Mouse (Mus musculus): ENCODE measurements at regions not wholly inside any gene's neighbourhood (a gene's known extent, or its start where the extent isn't known, plus 50 kb on each side); places are given as distances from the start of the nearest gene placed in this dataset.
"Not testable (repeated sequence)": the region's sequence is repeated elsewhere in the genome, so short reads cannot be mapped to it uniquely, and the experiment has no call there.

- peak; percentile 76 for DNase-seq
Measured at GRCm38 (mm10) chrX:75734628-75735302, 140.2 kb downstream of the Pls3 start.

GRCm38 (mm10) chrX:75733651-75734050, 141.3 kb downstream of the Pls3 start:
- DNase-seq: peak; percentile 89

- DNase-seq: peak; percentile 77
Measured at GRCm38 (mm10) chrX:75729791-75730190, 145.2 kb downstream of the Pls3 start.

- peak; percentile 41 for DNase-seq
Measured at GRCm38 (mm10) chrX:75728507-75728906, 146.5 kb downstream of the Pls3 start.

- not testable (repeated sequence) for DNase-seq
Measured at GRCm38 (mm10) chrX:75723542-75723941, 145.5 kb upstream of the Rab39b start.

GRCm38 (mm10) chrX:75699949-75700348, 121.9 kb upstream of the Rab39b start:
- no peak for DNase-seq

- DNase-seq: not testable (repeated sequence)
Measured at GRCm38 (mm10) chrX:75675271-75675670, 97.2 kb upstream of the Rab39b start.

- peak; percentile 93 for DNase-seq
Measured at GRCm38 (mm10) chrX:75673920-75674665, 96.1 kb upstream of the Rab39b start.

- DNase-seq: no peak
Measured at GRCm38 (mm10) chrX:75673586-75673919, 95.5 kb upstream of the Rab39b start.

- peak; percentile 3 for DNase-seq
Measured at GRCm38 (mm10) chrX:75672976-75673375, 94.9 kb upstream of the Rab39b start.

- no peak for DNase-seq
Measured at GRCm38 (mm10) chrX:75667636-75668035, 89.6 kb upstream of the Rab39b start.

GRCm38 (mm10) chrX:75643402-75643801, 65.4 kb upstream of the Rab39b start:
- DNase-seq: no peak
